Mouse (Mus musculus): ENCODE measurements around the gene Hoxa7.

Gene Hoxa7

GRCm38 (mm10) chr6:52203121-52203370, 18.6 kb downstream of the Hoxa7 start:
- in situ Hi-C loops (cut with MboI, MseI): no loop called here

- in situ Hi-C loops (cut with MboI, MseI): no loop called here
These were observed 19.1 kb downstream of the Hoxa7 start for GRCm38 (mm10) chr6:52202362-52203120.

- in situ Hi-C loops (cut with MboI, MseI): no loop called here
These were observed 20.4 kb downstream of the Hoxa7 start for GRCm38 (mm10) chr6:52201269-52201668.

GRCm38 (mm10) chr6:52200751-52201250, 20.9 kb downstream of the Hoxa7 start:
- in situ Hi-C loops (cut with MboI, MseI): no loop called here

GRCm38 (mm10) chr6:52200073-52200750, 21.4 kb downstream of the Hoxa7 start:
- in situ Hi-C loops (cut with MboI, MseI): no loop called here

GRCm38 (mm10) chr6:52197271-52197670, 24.4 kb downstream of the Hoxa7 start:
- in situ Hi-C loops (cut with MboI, MseI): loop anchor here in 1 of 2 experiments (5.0 kb wide), 1 partner anchor 985 kb away; no protein-coding TSS in a partner anchor

- in situ Hi-C loops (cut with MboI, MseI): loop anchor here in 1 of 2 experiments (5.0 kb wide), 1 partner anchor 985 kb away; no protein-coding TSS in a partner anchor
These were observed 24.8 kb downstream of the Hoxa7 start for GRCm38 (mm10) chr6:52196811-52197210.

- in situ Hi-C loops (cut with MboI, MseI): loop anchor here in 1 of 2 experiments (5.0 kb wide), 1 partner anchor 982 kb away; no protein-coding TSS in a partner anchor
These were observed 27.0 kb downstream of the Hoxa7 start for GRCm38 (mm10) chr6:52194690-52195089.

GRCm38 (mm10) chr6:52191860-52192550, 29.6 kb downstream of the Hoxa7 start:
- in situ Hi-C loops (cut with MboI, MseI): no loop called here

GRCm38 (mm10) chr6:52190906-52191810, 30.5 kb downstream of the Hoxa7 start, which contains the start of gene Hoxa4:
Gene Hoxa4 (minus strand): TSS chr6:52191753.
- in situ Hi-C loops (cut with MboI, MseI): no loop called here

- in situ Hi-C loops (cut with MboI, MseI): no loop called here
These were observed 31.2 kb downstream of the Hoxa7 start for GRCm38 (mm10) chr6:52190410-52190809.

- in situ Hi-C loops (cut with MboI, MseI): no loop called here
These were observed 31.7 kb downstream of the Hoxa7 start for GRCm38 (mm10) chr6:52189909-52190308.

- in situ Hi-C loops (cut with MboI, MseI): no loop called here
These were observed 32.5 kb downstream of the Hoxa7 start for GRCm38 (mm10) chr6:52189172-52189591.

- in situ Hi-C loops (cut with MboI, MseI): no loop called here
These were observed 35.2 kb downstream of the Hoxa7 start for GRCm38 (mm10) chr6:52186500-52186899.

- in situ Hi-C loops (cut with MboI, MseI): no loop called here
These were observed 35.8 kb downstream of the Hoxa7 start for GRCm38 (mm10) chr6:52185834-52186233.

- in situ Hi-C loops (cut with MboI, MseI): no loop called here
These were observed 36.4 kb downstream of the Hoxa7 start for GRCm38 (mm10) chr6:52185222-52185621.

- in situ Hi-C loops (cut with MboI, MseI): no loop called here
These were observed 37.0 kb downstream of the Hoxa7 start for GRCm38 (mm10) chr6:52184668-52185067.

- in situ Hi-C loops (cut with MboI, MseI): no loop called here
These were observed 38.2 kb downstream of the Hoxa7 start for GRCm38 (mm10) chr6:52183311-52184080.

- in situ Hi-C loops (cut with MboI, MseI): no loop called here
These were observed 38.9 kb downstream of the Hoxa7 start for GRCm38 (mm10) chr6:52182793-52183192.

- in situ Hi-C loops (cut with MboI, MseI): no loop called here
These were observed 39.6 kb downstream of the Hoxa7 start for GRCm38 (mm10) chr6:52182030-52182429.
